In the genomic region with DNA sequence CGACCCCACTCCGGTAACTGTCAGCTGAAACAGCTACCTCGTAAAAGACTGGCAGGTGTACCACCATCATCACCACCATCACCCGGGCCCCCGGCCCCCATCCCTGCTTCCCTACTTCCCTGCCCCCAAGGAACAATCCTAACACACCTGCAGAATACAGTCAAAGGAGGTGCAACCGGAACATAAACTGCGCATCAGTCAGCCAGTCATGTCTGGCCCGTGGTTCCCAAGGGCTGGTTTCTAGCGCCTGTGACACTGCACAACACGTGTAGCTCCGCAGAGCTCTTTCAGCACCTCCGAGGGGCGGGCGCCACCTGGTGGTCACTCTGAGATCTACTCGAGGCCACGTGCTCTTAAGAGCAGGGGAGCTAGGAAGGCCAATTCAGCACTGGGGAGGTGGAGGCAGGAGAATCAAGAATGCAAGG, we compare ENCODE assay signal across 8 mouse cellular contexts. TPM values are rescaled to one million over a fixed set of nuclear protein-coding genes. Genes with fewer than 3 reads are reported as not detected.
DNase-seq lines count a peak whose midpoint lies in the region; ATAC-seq lines count a peak whose summit lies in the region.

No protein-coding gene starts in this region.

- DNase-seq in 3134 (ENCODE audit: extremely low read depth, insufficient read length, low spot score) (peak; percentile 67), liver (peak; percentile 88)
- peak; percentile 95 for DNase-seq in adrenal gland, postnatal 14 days
- peak; percentile 72 for DNase-seq in heart, adult 8-10 months (ENCODE audit: low spot score)
- DNase-seq in spleen, postnatal 36 days (ENCODE audit: low spot score in 2 of 2): peak; percentile 71 to 74

- H3K4me2 ChIP-seq in embryonic facial prominence, embryonic 12.5 days (replicated peaks): no peak overlapping the region
- no peak overlapping the region for H3K4me2 ChIP-seq in kidney, embryonic 15.5 days

- ATAC-seq in embryonic facial prominence, embryonic 12.5 days (ENCODE audit: insufficient number of reproducible peaks, insufficient read depth, low FRiP score, low TSS enrichment): peak; percentile 35; the same call in 1 of the 2 replicates
- ATAC-seq in kidney, embryonic 15.5 days (replicated peaks; ENCODE audit: low FRiP score): peak; percentile 90
- peak; percentile 87 for ATAC-seq in monocyte, adult 5-6 weeks (replicated peaks; ENCODE audit: insufficient number of reproducible peaks, low FRiP score, low TSS enrichment, poor library complexity, severe bottlenecking)

- no peak overlapping the region for H3K4me3 ChIP-seq in embryonic facial prominence, embryonic 12.5 days
- no peak overlapping the region for H3K4me3 ChIP-seq in kidney, embryonic 15.5 days (replicated peaks)

- no peaks in the 10 kb centered on the region for H3K9me3 ChIP-seq in embryonic facial prominence, embryonic 12.5 days
- no peaks in the 10 kb centered on the region for H3K9me3 ChIP-seq in kidney, embryonic 15.5 days (replicated peaks)

- no peaks in the 10 kb centered on the region for H3K27me3 ChIP-seq in embryonic facial prominence, embryonic 12.5 days
- 0 out of 2 replicates have a peak, but pooled peaks cover 5% of the 10 kb centered on the region for H3K27me3 ChIP-seq in kidney, embryonic 15.5 days

- peaks cover 7% of the 10 kb centered on the region; the same call in 1 of the 2 replicates for H3K4me1 ChIP-seq in embryonic facial prominence, embryonic 12.5 days
- peaks cover 2% of the 10 kb centered on the region; the same call in 1 of the 2 replicates for H3K4me1 ChIP-seq in kidney, embryonic 15.5 days

- H3K27ac ChIP-seq in embryonic facial prominence, embryonic 12.5 days: no peak overlapping the region
- no peak overlapping the region for H3K27ac ChIP-seq in kidney, embryonic 15.5 days

- 33% methylated on average over 16 of the region's 16 CpGs for WGBS in embryonic facial prominence, embryonic 12.5 days
- 32% methylated on average over 16 of the region's 16 CpGs for WGBS in kidney, embryonic 15.5 days

- no peaks in the 10 kb centered on the region for H3K36me3 ChIP-seq in embryonic facial prominence, embryonic 12.5 days
- no peaks in the 10 kb centered on the region for H3K36me3 ChIP-seq in kidney, embryonic 15.5 days

- no peak overlapping the region for H3K9ac ChIP-seq in embryonic facial prominence, embryonic 12.5 days
- H3K9ac ChIP-seq in kidney, embryonic 15.5 days: no peak overlapping the region

RNA-seq across cellular contexts. Expression of a gene that starts 2.6 kb away (rescaled TPM):
- 39.5 and 42.3 TPM in 2 replicates for total RNA-seq in adrenal gland, postnatal 14 days (2021)
- polyA plus RNA-seq in embryonic facial prominence, embryonic 12.5 days (2016; fragmentation: Nextera tagmentation; extraction: Ambion mirVana): 103 and 105 TPM in 2 replicates
- 10 to 100 TPM; 15.0 to 19.2 (median 17.6) TPM for total RNA-seq in heart, adult 8-10 months (2022)
- 106 and 113 TPM in 2 replicates for polyA plus RNA-seq in kidney, embryonic 15.5 days (2015; fragmentation: Nextera tagmentation; extraction: Ambion mirVana)
- 56.2 to 83.8 TPM (median 56.4 TPM) in 3 replicates for total RNA-seq in monocyte, adult 5-6 weeks (2017)

Comparison
In these comparisons a context has a peak if more than half of its experiments do, and no peak if none do; other contexts are left out.
1. ATAC-seq: peak in every context shown above with its lines; median percentile 90 in kidney, embryonic 15.5 days; 87 in monocyte, adult 5-6 weeks; 35 in embryonic facial prominence, embryonic 12.5 days.